Mouse (Mus musculus) brain, embryonic 14.5 days (tissue): ENCODE measurements around the gene Stk39.

ENCODE experiments used
- CTCF ChIP-seq: fragments of 200-500 bp; IDR thresholded peaks from 2 replicates; pipeline ENCODE4 v1.5.1; 2012; ENCODE audit warnings: inconsistent platforms, mild to moderate bottlenecking, moderate library complexity, borderline replicate concordance; ENCODE audit not compliant: insufficient read depth, insufficient read length; ENCODE audit errors: extremely low read depth
- POLR2A ChIP-seq: fragments of 200-500 bp; IDR thresholded peaks from 2 replicates; pipeline ENCODE4 v1.6.1; 2012; ENCODE audit warnings: mild to moderate bottlenecking, inconsistent platforms, borderline replicate concordance; ENCODE audit not compliant: poor library complexity, insufficient read depth, insufficient read length, severe bottlenecking; ENCODE audit errors: extremely low read depth

- no peak for TF ChIP-seq CTCF
- TF ChIP-seq POLR2A: no peak
Measured at GRCm38 (mm10) chr2:68407179-68407950, 64.7 kb downstream of the Stk39 start.
